In genomic region chr10:22746334-22747322, GRCm38 (mm10) we compare ENCODE assay signal across 10 mouse cellular contexts. TPM values are rescaled to one million over a fixed set of nuclear protein-coding genes. Genes with fewer than 3 reads are reported as not detected.
DNase-seq lines count a peak whose midpoint lies in the region; ATAC-seq lines count a peak whose summit lies in the region.
"Had no signal": no experiment of that assay in that cellular context is flagged by ENCODE, and none has a peak within 500 bp of the region (broad histone marks: within the 10 kb centered on the region; RNA-seq: fewer than 3 reads in every experiment).

No protein-coding gene starts in this region.

- no peaks in the 10 kb centered on the region for H3K27me3 ChIP-seq in heart, embryonic 10.5 days (ENCODE audit: insufficient read depth, poor library complexity, severe bottlenecking)
- H3K27me3 ChIP-seq in heart, embryonic 12.5 days (replicated peaks) = no peaks in the 10 kb centered on the region
- H3K27me3 ChIP-seq in liver, embryonic 12.5 days (replicated peaks) = no peaks in the 10 kb centered on the region
- H3K27me3 ChIP-seq: heart, embryonic 13.5 days had no signal

- ATAC-seq in heart, embryonic 12.5 days (ENCODE audit: insufficient number of reproducible peaks, low FRiP score) = no peak
- ATAC-seq in liver, embryonic 12.5 days = no peak
- ATAC-seq in erythroblast, adult 5-6 weeks (replicated peaks; ENCODE audit: low FRiP score, poor library complexity, severe bottlenecking) = no peak

- H3K4me3 ChIP-seq in heart, embryonic 10.5 days = no peak overlapping the region
- H3K4me3 ChIP-seq in heart, embryonic 12.5 days = no peak overlapping the region
- H3K4me3 ChIP-seq in liver, embryonic 12.5 days = no peak overlapping the region
- H3K4me3 ChIP-seq: heart, embryonic 13.5 days had no signal

- no peaks in the 10 kb centered on the region for H3K36me3 ChIP-seq in heart, embryonic 10.5 days
- H3K36me3 ChIP-seq in heart, embryonic 12.5 days = no peaks in the 10 kb centered on the region
- H3K36me3 ChIP-seq in liver, embryonic 12.5 days = no peaks in the 10 kb centered on the region
- H3K36me3 ChIP-seq: heart, embryonic 13.5 days had no signal

- no peak overlapping the region for H3K9ac ChIP-seq in heart, embryonic 12.5 days
- H3K9ac ChIP-seq in liver, embryonic 12.5 days = no peak overlapping the region
- H3K9ac ChIP-seq: heart, embryonic 13.5 days; liver, embryonic 14.5 days had no signal

- WGBS in heart, embryonic 10.5 days = 69% methylated on average over 13 of the region's 13 CpGs
- WGBS in heart, embryonic 12.5 days = 66% methylated on average over 13 of the region's 13 CpGs
- WGBS in liver, embryonic 12.5 days (ENCODE audit: insufficient replicate concordance) = 52% methylated on average over 13 of the region's 13 CpGs

- H3K27ac ChIP-seq in heart, embryonic 10.5 days = no peak overlapping the region
- no peak overlapping the region for H3K27ac ChIP-seq in heart, embryonic 12.5 days (ENCODE audit: poor library complexity, severe bottlenecking)
- H3K27ac ChIP-seq in liver, embryonic 12.5 days = no peak overlapping the region
- H3K27ac ChIP-seq: heart, embryonic 13.5 days; liver, embryonic 14.5 days had no signal

- DNase-seq in heart, embryonic 10.5 days (ENCODE audit: low spot score) = peak; percentile 51
- DNase-seq in MN1 (ENCODE audit: low spot score) = peak; percentile 98
- peak; percentile 84 to 91 for DNase-seq in cerebellum, postnatal 14 days
- peak; percentile 81 to 85 for DNase-seq in layer of hippocampus, adult 8-10 months (ENCODE audit: low spot score in 2 of 2)
- DNase-seq in gastrocnemius, postnatal 10 days = no peak

- H3K4me2 ChIP-seq in heart, embryonic 12.5 days = no peak overlapping the region
- no peak overlapping the region for H3K4me2 ChIP-seq in liver, embryonic 12.5 days
- H3K4me2 ChIP-seq: heart, embryonic 13.5 days had no signal

- H3K4me1 ChIP-seq in heart, embryonic 10.5 days = peaks cover 3% of the 10 kb centered on the region; the same call in 1 of the 2 replicates
- peaks cover 13% of the 10 kb centered on the region; the same call in 1 of the 2 replicates for H3K4me1 ChIP-seq in heart, embryonic 12.5 days (replicated peaks)
- no peaks in the 10 kb centered on the region for H3K4me1 ChIP-seq in liver, embryonic 12.5 days

- H3K9me3 ChIP-seq in heart, embryonic 10.5 days = no peaks in the 10 kb centered on the region
- no peaks in the 10 kb centered on the region for H3K9me3 ChIP-seq in heart, embryonic 12.5 days (replicated peaks)
- no peaks in the 10 kb centered on the region for H3K9me3 ChIP-seq in liver, embryonic 12.5 days (replicated peaks)
- H3K9me3 ChIP-seq: heart, embryonic 13.5 days had no signal

RNA-seq across cellular contexts. Expression of gene Tbpl1, which starts 14.9 kb away (rescaled TPM):
- 46.8 and 58.0 TPM in 2 replicates for polyA plus RNA-seq in heart, embryonic 10.5 days (2016; fragmentation: Nextera tagmentation; extraction: Ambion mirVana)
- polyA plus RNA-seq in heart, embryonic 12.5 days (2016; fragmentation: Nextera tagmentation; extraction: Ambion mirVana) = 50.7 and 56.0 TPM in 2 replicates
- total RNA-seq in layer of hippocampus, adult 8-10 months (2022) = 10 to 100 TPM; 60.5 to 63.9 (median 62.8) TPM
- 34.4 and 34.7 TPM in 2 replicates for polyA plus RNA-seq in liver, embryonic 12.5 days (2016; fragmentation: Nextera tagmentation; extraction: Ambion mirVana)
- 5.6 and 17.9 TPM in 2 replicates for total RNA-seq in erythroblast, adult 5-6 weeks (2015; ENCODE audit: low replicate concordance)
- total RNA-seq in erythroblast, adult 5-6 weeks (2017; ENCODE audit: low replicate concordance) = 14.4 and 21.3 TPM in 2 replicates
- 10 to 100 TPM; 24.2 to 31.1 TPM for total RNA-seq in gastrocnemius, postnatal 10 days (2021)
